Mouse (Mus musculus) stomach, postnatal 0 days (tissue): ENCODE measurements at regions not wholly inside any gene's neighbourhood (a gene's known extent, or its start where the extent isn't known, plus 50 kb on each side); places are given as distances from the start of the nearest gene placed in this dataset.
A peak's percentile ranks its signal among the peaks of the same experiment; 100 is the strongest.

ENCODE experiments used
- ATAC-seq: fragments of 200-750 bp; cut with Nextera tagmentation; 2 replicates; pipeline ENCODE4 v1.8.0; 2017; ENCODE audit not compliant: low FRiP score, low TSS enrichment
- DNase-seq: peaks from one replicate; pipeline ENCODE4 v3.0.0-alpha.2; 2016; ENCODE audit warnings: low spot score
- H3K27ac ChIP-seq: fragments of 300-500 bp; sonication (generic); replicated peaks from 2 replicates; pipeline ENCODE4 v1.5.1; 2014; ENCODE audit warnings: mild to moderate bottlenecking, control low read depth
- H3K27me3 ChIP-seq: fragments of 300-500 bp; sonication (generic); 2 replicates; pipeline ENCODE4 v1.6.1; 2014; ENCODE audit warnings: low read length; ENCODE audit not compliant: control insufficient read depth, insufficient read depth
- H3K36me3 ChIP-seq: fragments of 300-500 bp; sonication (generic); 2 replicates; pipeline ENCODE4 v1.6.1; 2014; ENCODE audit warnings: low read length, mixed read lengths; ENCODE audit not compliant: control insufficient read depth, insufficient read depth
- H3K4me1 ChIP-seq: fragments of 300-500 bp; sonication (generic); replicated peaks from 2 replicates; pipeline ENCODE4 v1.6.1; 2014; ENCODE audit warnings: antibody characterized with exemption; ENCODE audit not compliant: control insufficient read depth, insufficient read depth
- H3K4me2 ChIP-seq: fragments of 300-500 bp; sonication (generic); replicated peaks from 2 replicates; pipeline ENCODE4 v1.6.1; 2014; ENCODE audit warnings: low read depth, mild to moderate bottlenecking, control low read depth, moderate library complexity
- H3K4me3 ChIP-seq: fragments of 300-500 bp; sonication (generic); 2 replicates; pipeline ENCODE4 v1.5.1; 2014; ENCODE audit warnings: low read depth, low read length, control low read depth
- H3K9ac ChIP-seq: fragments of 300-500 bp; sonication (generic); 2 replicates; pipeline ENCODE4 v1.6.1; 2014; ENCODE audit warnings: mild to moderate bottlenecking, low read length, control low read depth, mixed read lengths
- H3K9me3 ChIP-seq: fragments of 300-500 bp; sonication (generic); 2 replicates; pipeline ENCODE4 v1.6.1; 2016; ENCODE audit warnings: low read length; ENCODE audit not compliant: control insufficient read depth
- CTCF ChIP-seq: IDR thresholded peaks from 2 replicates; pipeline ENCODE4 v1.5.1; 2016; ENCODE audit warnings: antibody characterized with exemption, low read depth, mild to moderate bottlenecking, moderate library complexity
- EP300 ChIP-seq: optimal IDR thresholded peaks from 2 replicates; pipeline ENCODE3; 2016; ENCODE audit warnings: antibody characterized with exemption
- WGBS: fragments of 180-500 bp; shearing (Covaris S2); extraction: QIAGEN DNeasy Blood & Tissue Kit; methylation state at CpG from one replicate; pipeline ENCODE4 v1.1.7; 2014; 5-methylcytosine and 5-hydroxymethylcytosine counted together

DNA sequence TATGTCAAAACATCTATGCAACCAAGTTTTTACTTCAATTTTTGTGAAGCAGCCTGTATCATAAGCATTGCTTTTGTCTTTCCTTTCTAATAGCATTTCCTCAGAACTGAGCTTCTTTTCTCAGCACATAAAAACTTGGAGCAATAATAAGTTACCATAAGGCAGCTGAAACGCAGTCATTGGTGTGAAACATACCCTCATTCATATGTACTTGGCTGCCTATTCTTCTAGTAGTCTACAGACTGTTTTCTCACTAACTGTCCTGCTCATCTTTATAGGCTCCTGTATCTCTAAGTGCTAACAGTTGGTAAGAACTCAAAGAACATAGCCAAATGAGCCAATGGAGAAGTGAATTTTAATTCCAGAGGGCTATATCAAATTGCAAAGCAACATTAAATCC lies 454.6 kb upstream of the Ptprd start:
- no peak for DNase-seq
- ATAC-seq, result no peak
- H3K4me3 ChIP-seq, result no peak overlapping the region
- no peaks in the 10 kb centered on the region for H3K36me3 ChIP-seq
- no peak overlapping the region for H3K9ac ChIP-seq
- no peak overlapping the region for H3K27ac ChIP-seq
- H3K4me2 ChIP-seq, result no peak overlapping the region
- WGBS, result 80% methylated on average over 1 of the region's 1 CpGs
- no peaks in the 10 kb centered on the region for H3K4me1 ChIP-seq
- H3K27me3 ChIP-seq, result no peaks in the 10 kb centered on the region
- no peak for TF ChIP-seq EP300
- TF ChIP-seq CTCF, result no peak
- H3K9me3 ChIP-seq, result no peaks in the 10 kb centered on the region

- DNase-seq (no peak), ATAC-seq (no peak)
- H3K27me3 ChIP-seq, result no peaks in the 10 kb centered on the region
- WGBS, result 44% methylated on average over 1 of the region's 1 CpGs
- H3K4me2 ChIP-seq, result no peak overlapping the region
- no peaks in the 10 kb centered on the region for H3K9me3 ChIP-seq
- H3K4me3 ChIP-seq, result no peak overlapping the region
- H3K36me3 ChIP-seq, result no peaks in the 10 kb centered on the region
- no peak overlapping the region for H3K27ac ChIP-seq
- H3K4me1 ChIP-seq, result no peaks in the 10 kb centered on the region
- no peak overlapping the region for H3K9ac ChIP-seq
- TF ChIP-seq EP300 (no peak), CTCF (no peak)
These were observed 431.0 kb upstream of the Ptprd start for GRCm38 (mm10) chr4:78642773-78643172.

GRCm38 (mm10) chr4:78606461-78606830 lies 394.7 kb upstream of the Ptprd start:
- H3K4me2 ChIP-seq, result peak overlapping the region; percentile 52
- H3K36me3 ChIP-seq, result no peaks in the 10 kb centered on the region
- TF ChIP-seq CTCF (no peak), EP300 (no peak)
- ATAC-seq (no peak), DNase-seq (peak; percentile 32)
- H3K27ac ChIP-seq, result no peak overlapping the region
- no peaks in the 10 kb centered on the region for H3K9me3 ChIP-seq
- no peaks in the 10 kb centered on the region for H3K27me3 ChIP-seq
- H3K9ac ChIP-seq, result 0 out of 2 replicates have a peak overlapping the region, but pooled peaks have one; percentile 23
- H3K4me1 ChIP-seq, result no peaks in the 10 kb centered on the region
- H3K4me3 ChIP-seq, result peak overlapping the region; percentile 28
- 22% methylated on average over 18 of the region's 18 CpGs for WGBS

DNA sequence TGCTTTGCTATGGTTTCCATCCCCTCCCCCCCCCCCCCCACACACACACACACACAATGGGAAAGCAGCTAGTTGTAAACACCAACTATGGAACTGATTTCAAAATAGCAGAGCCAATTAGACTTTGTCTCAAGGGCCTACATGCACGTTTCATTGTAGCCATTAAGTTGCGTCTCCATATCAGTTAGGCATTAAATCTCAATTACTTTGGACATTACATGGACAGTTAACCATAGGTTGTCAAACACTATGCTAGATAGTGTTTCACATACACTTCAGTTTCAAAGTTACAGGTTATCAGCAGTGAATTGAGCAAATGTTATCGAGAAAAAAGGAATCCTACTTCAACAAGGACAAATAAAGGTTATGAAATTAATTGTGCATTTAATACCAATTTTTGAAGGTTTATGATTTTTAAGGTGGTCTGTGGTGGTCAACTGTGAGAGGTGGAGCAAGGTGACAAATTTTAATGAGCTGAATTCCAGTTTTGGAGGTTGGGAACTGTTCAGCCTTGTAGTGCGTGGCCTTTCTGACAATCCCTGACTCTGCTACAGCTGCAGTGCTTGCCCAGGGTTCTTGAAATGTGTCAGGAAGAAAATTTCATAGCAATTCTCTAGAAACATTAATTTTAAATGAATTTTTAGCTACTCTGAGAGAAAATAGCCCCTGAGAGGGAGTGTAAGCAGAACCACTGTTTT lies 394.2 kb upstream of the Ptprd start:
- Histone ChIP-seq H3K4me2 (peak overlapping the region; percentile 52), H3K9me3 (no peaks in the 10 kb centered on the region), H3K36me3 (no peaks in the 10 kb centered on the region), H3K27ac (no peak overlapping the region), H3K9ac (0 out of 2 replicates have a peak overlapping the region, but pooled peaks have one; percentile 23), H3K4me1 (no peaks in the 10 kb centered on the region), H3K27me3 (no peaks in the 10 kb centered on the region), H3K4me3 (peak overlapping the region; percentile 28)
- ATAC-seq, result no peak
- DNase-seq, result no peak
- WGBS, result 81% methylated on average over 4 of the region's 4 CpGs
- no peak for TF ChIP-seq EP300

DNA sequence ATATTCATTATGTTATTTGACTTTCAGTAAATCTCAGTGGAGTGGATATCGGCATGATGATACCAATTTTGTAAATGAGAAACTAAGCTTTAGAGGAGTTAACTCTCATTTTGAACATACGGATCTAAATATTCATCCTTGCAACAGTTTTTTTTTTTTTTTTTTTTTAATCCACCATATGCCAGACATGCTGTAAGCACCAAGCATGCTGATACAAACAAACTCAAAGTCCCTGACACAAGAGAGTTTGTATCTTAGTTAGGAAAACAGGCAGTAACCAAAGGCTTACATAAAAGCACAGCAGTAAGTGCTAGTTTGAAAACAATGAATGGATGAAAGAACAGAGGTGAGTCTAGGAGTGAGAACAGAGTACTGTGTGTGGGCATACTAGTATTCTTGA lies 369.8 kb upstream of the Ptprd start:
- Histone ChIP-seq H3K9me3 (no peaks in the 10 kb centered on the region), H3K4me2 (no peak overlapping the region), H3K27ac (no peak overlapping the region), H3K36me3 (no peaks in the 10 kb centered on the region), H3K4me3 (no peak overlapping the region), H3K9ac (no peak overlapping the region), H3K4me1 (no peaks in the 10 kb centered on the region), H3K27me3 (no peaks in the 10 kb centered on the region)
- TF ChIP-seq CTCF (no peak), EP300 (no peak)
- DNase-seq (no peak), ATAC-seq (no peak)
- WGBS, result 86% methylated on average over 2 of the region's 2 CpGs

DNA sequence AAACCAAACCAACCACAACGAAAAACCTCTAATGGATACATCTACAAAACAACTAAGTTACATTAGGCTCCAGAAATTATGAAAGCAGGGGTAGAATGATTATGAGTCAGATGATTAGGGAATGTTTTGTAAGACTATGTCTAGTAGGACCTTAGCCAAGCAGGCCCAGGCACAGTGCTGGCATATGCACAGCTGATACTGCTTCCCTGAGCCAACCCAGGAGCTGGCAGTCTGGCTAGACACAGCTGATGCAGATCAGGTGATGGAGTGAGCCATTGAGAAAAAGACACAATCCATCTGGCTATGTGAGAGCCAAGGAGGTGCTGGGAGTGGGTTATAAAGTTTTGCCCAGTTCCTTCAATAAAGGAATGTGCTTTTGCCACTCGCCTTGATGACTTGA lies 353.6 kb upstream of the Ptprd start:
- H3K27ac ChIP-seq, result no peak overlapping the region
- WGBS, result 79% methylated on average over 2 of the region's 2 CpGs
- H3K36me3 ChIP-seq, result no peaks in the 10 kb centered on the region
- no peaks in the 10 kb centered on the region for H3K4me1 ChIP-seq
- no peak overlapping the region for H3K9ac ChIP-seq
- no peak for DNase-seq
- TF ChIP-seq EP300 (no peak), CTCF (no peak)
- H3K4me2 ChIP-seq, result no peak overlapping the region
- no peak for ATAC-seq
- H3K27me3 ChIP-seq, result no peaks in the 10 kb centered on the region
- no peak overlapping the region for H3K4me3 ChIP-seq
- H3K9me3 ChIP-seq, result no peaks in the 10 kb centered on the region
